Mouse (Mus musculus) liver, postnatal 0 days (tissue): Measurements from ENCODE around the gene Gm21976.

Experiments
- CTCF ChIP-seq: sonication (generic); IDR thresholded peaks from 2 replicates; pipeline ENCODE4 v1.5.1; 2016; ENCODE audit warnings: antibody characterized with exemption, low read depth
- EP300 ChIP-seq: IDR thresholded peaks from 2 replicates; pipeline ENCODE4 v1.6.1; 2016; ENCODE audit warnings: antibody characterized with exemption, low read depth, mild to moderate bottlenecking

GRCm38 (mm10) chr13:98230511-98230910 is 49.2 kb upstream of the Gm21976 start:
- TF ChIP-seq CTCF: no peak
- TF ChIP-seq EP300: no peak
